Mouse (Mus musculus) cerebellum, postnatal 36 days (tissue): ENCODE data around the gene Nek5.

Source experiments
- DNase-seq, 2 experiments: peaks; one replicate each; pipeline ENCODE4 v3.0.0; 2021 to 2022; ENCODE audit warnings: mixed read lengths in 2 of 2

Nek5 gene

GRCm38 (mm10) chr8:22124220-22125152 lies at the start of gene Nek5:
TSS of gene Nek5 (minus strand) at chr8:22125053.
- DNase-seq = no peak

- DNase-seq = no peak
Observed at GRCm38 (mm10) chr8:22169167-22169566, 44.3 kb upstream of the Nek5 start.

GRCm38 (mm10) chr8:22166080-22166603 lies 41.3 kb upstream of the Nek5 start, which contains the start of gene Nek3:
TSS of gene Nek3 (minus strand) at chr8:22166435.
- DNase-seq = peak; percentile 80 to 88

DNA sequence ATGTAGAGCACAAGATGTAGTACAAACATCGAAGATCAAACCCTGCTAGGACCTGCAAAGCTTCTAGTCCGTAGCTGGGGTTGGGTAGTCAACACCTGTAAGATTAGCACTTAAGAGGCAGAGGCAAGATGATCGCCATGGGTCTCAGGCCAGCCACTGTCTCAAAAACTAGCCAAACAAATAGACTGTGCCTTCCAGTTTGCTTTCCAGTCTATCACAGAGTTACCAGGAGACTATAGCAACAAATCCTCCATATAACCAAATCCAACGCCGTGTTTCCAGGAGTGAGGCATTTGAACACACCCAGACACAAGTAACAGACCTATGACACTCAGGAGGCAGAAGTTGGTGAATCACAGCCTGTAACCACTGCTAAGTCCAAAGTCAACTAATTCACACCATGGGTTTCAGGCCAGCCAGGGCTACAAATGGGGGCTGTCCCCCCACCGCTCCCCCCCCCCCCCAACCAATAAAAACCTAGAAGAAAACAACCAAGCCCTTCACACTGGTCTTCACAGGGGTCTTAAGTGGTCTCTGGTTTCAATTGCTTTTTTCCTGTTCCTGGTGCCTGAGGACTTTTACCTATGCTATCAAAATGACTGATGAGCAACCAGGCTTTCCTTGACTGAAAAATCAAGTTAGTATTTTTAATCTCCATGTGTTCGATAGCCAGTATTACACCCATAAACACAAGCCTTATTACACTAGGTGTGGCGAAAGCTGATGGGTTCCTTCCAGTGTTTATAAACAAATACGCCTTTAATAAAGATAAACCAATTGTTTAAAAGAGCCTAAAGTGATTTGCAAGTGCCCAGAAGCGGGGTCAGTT lies 40.6 kb upstream of the Nek5 start:
- DNase-seq = no peak

DNA sequence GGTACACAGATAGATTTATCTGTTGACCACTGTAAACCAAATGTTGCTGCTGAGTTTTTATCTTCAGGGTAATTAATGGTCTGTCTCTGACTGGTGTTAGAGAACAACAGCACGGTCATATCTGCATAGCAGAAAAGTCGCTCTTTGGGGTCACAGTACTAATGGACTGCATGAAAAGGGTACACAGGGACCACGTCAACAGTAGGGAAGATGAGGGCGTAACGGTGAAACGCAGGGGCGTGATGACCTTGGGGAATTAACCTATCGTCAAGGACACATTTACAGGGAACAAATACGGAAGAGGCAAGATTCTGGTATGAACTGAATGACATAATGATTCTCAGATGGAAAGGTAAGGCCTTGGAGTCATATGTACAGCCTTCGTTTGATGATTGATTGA lies 39.6 kb upstream of the Nek5 start:
- no peak for DNase-seq

GRCm38 (mm10) chr8:22162206-22162605 lies 37.4 kb upstream of the Nek5 start:
- DNase-seq = no peak

DNA sequence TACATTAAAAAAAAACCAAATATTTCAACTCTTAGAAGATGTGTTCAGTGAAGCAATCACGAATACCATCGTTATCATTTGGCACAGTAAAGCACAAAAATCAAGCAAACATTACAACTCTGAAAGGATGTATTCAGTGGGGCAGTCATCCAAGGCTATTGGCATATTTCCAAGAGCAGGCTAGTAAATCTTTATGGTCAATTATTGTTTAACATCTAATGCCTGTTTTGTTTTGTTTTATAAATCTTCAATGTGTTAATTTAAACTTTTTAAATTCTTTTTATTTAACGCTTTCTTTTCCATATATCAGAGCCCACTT lies 25.5 kb upstream of the Nek5 start:
- no peak for DNase-seq

DNA sequence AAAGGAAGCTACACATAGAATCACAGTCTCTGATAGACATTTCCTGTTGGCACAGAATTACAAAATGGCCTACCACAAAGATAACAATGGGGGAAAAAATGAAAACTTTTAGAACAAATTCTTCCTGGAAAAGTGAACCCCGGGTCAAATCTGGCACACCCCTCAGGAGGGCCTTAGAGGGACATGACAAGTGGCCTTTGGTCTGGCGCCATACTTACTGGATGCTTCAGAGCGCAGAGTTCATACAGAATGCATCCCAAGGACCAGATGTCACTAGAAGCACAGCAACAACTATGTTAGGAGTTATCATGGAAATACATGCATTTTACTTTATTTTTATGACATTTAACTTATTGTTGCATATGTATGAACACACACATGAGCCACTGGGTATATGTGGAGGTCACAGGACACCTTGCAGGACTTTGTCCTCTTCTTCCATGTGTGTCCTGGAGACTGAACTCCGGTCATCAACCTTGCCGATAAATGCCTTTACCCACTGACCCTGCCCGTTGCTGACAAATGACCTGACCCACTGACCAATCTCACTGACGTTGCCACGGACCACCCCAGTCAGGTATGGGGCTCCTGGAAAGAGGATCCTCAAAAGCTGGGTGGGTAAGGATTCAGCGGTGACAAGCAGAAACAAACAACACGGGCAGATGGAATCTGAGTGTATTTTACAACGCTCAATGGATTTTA lies 24.9 kb upstream of the Nek5 start:
- no peak for DNase-seq

DNA sequence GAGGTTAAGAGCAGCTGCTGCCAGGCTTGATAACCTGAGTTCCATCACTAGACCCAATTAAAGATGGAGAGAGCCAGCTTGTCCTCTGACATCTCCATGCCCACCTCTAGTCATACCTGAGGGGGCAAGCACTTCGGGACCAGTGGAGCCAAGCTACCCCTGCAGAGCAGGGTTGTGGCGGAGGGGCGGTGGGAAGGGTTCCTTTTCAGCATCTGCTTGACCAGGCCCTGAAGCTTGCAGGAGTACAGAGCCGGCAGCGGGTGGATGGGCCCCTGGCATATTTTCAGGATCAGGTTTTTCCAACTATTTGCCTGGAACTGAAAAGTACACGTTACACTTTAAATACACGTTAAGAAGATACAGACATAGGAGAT lies 23.5 kb upstream of the Nek5 start:
- DNase-seq = no peak

DNA sequence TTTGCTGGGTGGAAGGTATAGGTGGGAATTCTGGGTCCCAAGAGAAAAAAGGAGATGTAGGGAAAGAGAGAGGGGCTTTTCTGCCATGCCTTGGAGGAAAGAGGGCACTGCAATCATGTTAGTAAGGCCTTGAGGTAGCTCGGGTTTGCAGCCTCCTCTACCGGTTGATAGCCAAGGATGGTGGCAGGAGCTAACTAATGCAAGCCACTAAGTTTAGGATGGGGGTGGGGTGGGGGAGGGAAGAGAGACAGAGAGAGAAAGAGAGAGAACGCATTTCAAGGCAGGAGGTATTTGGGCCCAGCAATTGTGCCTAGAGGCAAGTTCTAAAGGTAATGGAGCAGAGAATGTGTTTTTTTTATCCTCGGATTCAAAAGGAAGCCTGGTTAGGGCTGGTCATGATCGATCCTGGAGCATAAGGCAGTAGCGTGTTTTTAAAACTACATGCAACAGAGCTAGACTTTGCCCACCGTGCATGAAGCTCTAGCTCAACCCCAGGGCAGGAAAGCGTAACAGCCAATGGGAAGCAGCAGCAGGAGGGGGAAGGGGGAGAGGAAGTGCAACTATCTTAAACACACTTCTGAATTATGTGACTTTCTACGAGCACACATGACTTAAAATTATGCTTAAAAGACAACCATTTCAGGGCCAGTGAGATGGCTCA lies 23.0 kb upstream of the Nek5 start:
- no peak for DNase-seq

GRCm38 (mm10) chr8:22145831-22146230 lies 21.0 kb upstream of the Nek5 start:
- no peak for DNase-seq

- DNase-seq = no peak
Observed at GRCm38 (mm10) chr8:22143764-22144491, 19.1 kb upstream of the Nek5 start.

- no peak for DNase-seq
Observed at GRCm38 (mm10) chr8:22142592-22142991, 17.7 kb upstream of the Nek5 start.

GRCm38 (mm10) chr8:22141836-22142385 lies 17.1 kb upstream of the Nek5 start:
- no peak for DNase-seq

DNA sequence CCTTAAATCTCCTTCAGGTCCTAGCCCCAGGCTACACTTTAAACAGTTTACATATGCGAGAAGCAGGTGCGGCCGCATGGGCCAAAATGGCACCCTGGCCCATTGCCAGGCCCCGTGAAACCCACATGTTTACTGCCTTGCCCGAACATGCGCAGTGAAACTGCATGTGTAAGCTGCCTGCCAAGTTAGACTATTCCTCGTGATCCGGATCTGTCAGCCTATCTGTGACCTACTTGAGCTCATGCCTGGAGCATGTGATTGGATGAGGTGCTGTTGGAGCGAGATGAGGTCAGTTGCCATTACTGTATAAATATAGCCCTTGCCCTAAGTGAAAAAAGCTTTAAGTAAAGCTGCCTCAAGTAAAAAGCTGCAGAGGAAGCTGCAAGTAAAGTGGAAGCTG lies 11.6 kb upstream of the Nek5 start:
- DNase-seq = peak; percentile 34 to 52

DNA sequence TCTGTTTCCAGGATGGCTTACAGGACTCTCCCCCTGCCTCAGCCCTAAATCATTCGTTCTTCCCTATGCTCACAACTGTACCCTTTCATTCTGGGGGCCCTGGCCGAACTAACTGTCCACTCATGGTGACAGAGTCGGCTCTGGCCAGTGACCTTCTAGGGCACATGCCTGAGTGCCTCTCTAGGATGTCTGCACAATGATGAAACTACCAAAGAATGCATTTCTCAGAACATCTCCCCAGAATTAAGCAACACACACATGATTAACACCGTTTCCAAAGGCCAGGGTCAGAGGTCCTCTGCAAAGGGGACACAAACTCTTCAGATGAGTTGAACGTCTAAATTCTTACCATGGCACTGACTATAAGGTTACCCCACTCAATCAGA lies 9.9 kb upstream of the Nek5 start:
- DNase-seq = no peak

DNA sequence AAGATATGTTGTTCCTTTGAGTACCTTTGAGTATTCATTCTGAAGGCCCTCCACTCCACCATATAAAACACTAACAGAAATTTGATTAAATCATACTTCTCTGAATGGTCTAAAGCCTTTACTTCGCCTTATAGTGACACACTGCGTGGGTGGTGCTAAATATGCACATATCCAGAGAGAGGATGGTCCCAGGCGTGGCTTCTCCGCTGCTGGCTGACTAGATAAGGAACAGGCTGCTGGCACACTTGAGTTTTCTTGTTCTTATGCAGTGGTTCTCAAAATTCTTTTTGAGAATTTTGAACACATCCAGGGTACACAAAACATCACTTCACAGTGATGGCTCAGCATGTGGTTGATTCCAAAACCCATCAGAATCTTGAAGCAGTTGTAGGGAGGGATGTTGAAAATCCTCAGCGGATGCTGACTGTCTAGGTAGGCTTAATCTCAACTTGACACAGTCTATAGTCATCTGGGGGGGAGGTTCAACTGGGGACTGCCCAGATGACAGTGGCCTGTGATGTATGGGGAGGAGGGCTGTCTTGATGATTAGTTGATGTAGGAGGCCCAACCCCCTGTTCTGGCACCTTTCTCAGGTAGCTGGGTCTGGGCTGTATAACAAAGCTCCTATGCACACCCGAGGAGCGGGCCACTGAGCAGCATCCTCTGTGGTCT lies 9.4 kb upstream of the Nek5 start:
- DNase-seq = no peak

GRCm38 (mm10) chr8:22132062-22132461 lies 7.2 kb upstream of the Nek5 start:
- DNase-seq = no peak

DNA sequence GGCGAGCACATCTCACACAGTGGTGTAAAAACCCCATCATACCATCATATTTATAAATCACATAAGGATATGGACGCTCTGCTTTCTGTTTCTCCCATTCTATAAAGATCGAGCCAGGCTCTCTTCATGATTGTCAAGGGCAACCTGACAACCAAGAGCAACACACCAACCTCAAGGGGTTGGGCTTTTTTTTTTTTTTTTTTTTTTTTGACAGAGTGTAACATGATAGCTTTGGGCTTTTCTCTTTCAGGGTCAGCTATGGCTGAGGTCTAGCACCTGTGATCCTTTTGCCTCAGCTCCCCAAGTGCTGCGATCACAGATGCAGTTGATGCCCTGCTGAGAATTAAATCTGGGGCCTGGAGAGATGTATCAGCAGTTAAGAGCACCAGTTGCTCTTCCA lies 17.8 kb downstream of the Nek5 start:
- no peak for DNase-seq

GRCm38 (mm10) chr8:22091568-22091967 lies 33.3 kb downstream of the Nek5 start:
- no peak for DNase-seq

DNA sequence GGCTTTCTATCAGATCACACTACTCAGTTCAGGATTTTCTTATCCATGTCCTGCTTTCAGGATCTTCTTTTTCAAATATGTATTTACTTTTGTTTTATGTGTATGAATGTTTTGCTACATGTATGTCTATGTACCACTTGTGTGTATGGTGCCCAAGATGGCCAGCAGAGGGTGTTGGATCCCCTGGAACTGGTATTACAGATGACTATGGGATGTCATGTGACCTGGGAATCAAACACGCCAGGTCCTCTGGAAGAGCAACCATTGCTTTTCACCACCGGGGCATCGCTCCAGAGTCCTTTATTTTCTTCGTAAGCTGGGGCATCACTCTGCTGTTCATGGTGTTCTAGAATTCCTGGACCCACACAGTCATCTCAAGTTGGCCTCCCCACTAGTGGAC lies 35.6 kb downstream of the Nek5 start:
- DNase-seq = no peak
